Mouse (Mus musculus): ENCODE data around the gene Tmem274. TPM values are rescaled to one million over a fixed set of nuclear protein-coding genes. Genes with fewer than 3 reads are reported as not detected.
"Not testable (repeated sequence)": the region's sequence is repeated elsewhere in the genome, so short reads cannot be mapped to it uniquely, and the experiment has no call there.

Tmem274 gene
- total and polyA plus RNA-seq, 3 experiments, result not detected

- intact Hi-C loops (cut with DNase I), result loop anchor here (2.0 to 5.0 kb wide), 3 partner anchors 33 to 89 kb away; partner anchors contain the start of genes Ctnnbip1, Lzic and Nmnat1
Measured at GRCm38 (mm10) chr4:149454263-149454662, 22.9 kb upstream of the Tmem274 start.

GRCm38 (mm10) chr4:149454879-149455278 is 22.3 kb upstream of the Tmem274 start, which contains the start of gene Rbp7:
Gene Rbp7 (minus strand): TSS chr4:149454978.
- 29% methylated on average over 8 of the region's 8 CpGs for WGBS
- H3K4me3 ChIP-seq, result peak within 1 kb of the TSS; percentile 22
- no peaks in the 10 kb centered on the region for H3K27me3 ChIP-seq (ENCODE audit: control insufficient read depth, insufficient read depth, low read length)
- peaks cover 3% of the 10 kb centered on the region; the same call in 1 of the 2 replicates for H3K36me3 ChIP-seq (ENCODE audit: control insufficient read depth, insufficient read depth, low read length)
- peaks cover 14% of the 10 kb centered on the region for H3K4me1 ChIP-seq (ENCODE audit: control insufficient read depth, insufficient read depth, low read length)
- H3K9ac ChIP-seq (ENCODE audit: low read depth, low read length), result peak within 1 kb of the TSS; percentile 6
- TF ChIP-seq POLR2A (IDR thresholded peaks at IDR 0.05; ENCODE audit: insufficient read depth, low read depth, low read length), result peak; percentile 67; the same call in 1 of the 2 replicates
- peak; percentile 60 for TF ChIP-seq EP300 (IDR thresholded peaks at IDR 0.05; ENCODE audit: insufficient read depth, low read depth, low read length)
- no peak for TF ChIP-seq CTCF (IDR thresholded peaks at IDR 0.05)
- peak within 1 kb of the TSS; percentile 73 for H3K27ac ChIP-seq
- peak; percentile 52 to 61 for DNase-seq
- no peaks in the 10 kb centered on the region for H3K79me2 ChIP-seq (replicated peaks; ENCODE audit: control insufficient read depth, insufficient read depth, low read length)
- intact Hi-C loops (cut with DNase I), result loop anchor here (2.0 to 5.0 kb wide), 3 partner anchors 32 to 88 kb away; partner anchors contain the start of genes Ctnnbip1, Lzic and Nmnat1

More at GRCm38 (mm10) chr4:149454263-149454662, 22.9 kb upstream of the Tmem274 start:
- DNase-seq, result peak in 1 of 2 experiments; percentile 18
- TF ChIP-seq CTCF (IDR thresholded peaks at IDR 0.05) (no peak), POLR2A (IDR thresholded peaks at IDR 0.05; ENCODE audit: insufficient read depth, low read depth, low read length) (no peak), EP300 (IDR thresholded peaks at IDR 0.05; ENCODE audit: insufficient read depth, low read depth, low read length) (no peak)
- Histone ChIP-seq H3K27ac (peak overlapping the region; percentile 73), H3K4me1 (ENCODE audit: control insufficient read depth, insufficient read depth, low read length) (peaks cover 14% of the 10 kb centered on the region), H3K4me3 (peak overlapping the region; percentile 22), H3K79me2 (replicated peaks; ENCODE audit: control insufficient read depth, insufficient read depth, low read length) (no peaks in the 10 kb centered on the region), H3K27me3 (ENCODE audit: control insufficient read depth, insufficient read depth, low read length) (no peaks in the 10 kb centered on the region), H3K36me3 (ENCODE audit: control insufficient read depth, insufficient read depth, low read length) (peaks cover 3% of the 10 kb centered on the region; the same call in 1 of the 2 replicates), H3K9ac (ENCODE audit: low read depth, low read length) (peak overlapping the region; percentile 6)
- 59% methylated on average over 17 of the region's 17 CpGs for WGBS

GRCm38 (mm10) chr4:149457163-149457562 is 20.0 kb upstream of the Tmem274 start:
- intact Hi-C loops (cut with DNase I), result not testable (repeated sequence)

GRCm38 (mm10) chr4:149457831-149458430 is 19.2 kb upstream of the Tmem274 start:
- TF ChIP-seq POLR2A (IDR thresholded peaks at IDR 0.05; ENCODE audit: insufficient read depth, low read depth, low read length) (peak; percentile 54; the same call in 1 of the 2 replicates), CTCF (IDR thresholded peaks at IDR 0.05) (no peak), EP300 (IDR thresholded peaks at IDR 0.05; ENCODE audit: insufficient read depth, low read depth, low read length) (peak; percentile 43; the same call in 1 of the 2 replicates)
- H3K79me2 ChIP-seq (replicated peaks; ENCODE audit: control insufficient read depth, insufficient read depth, low read length), result no peaks in the 10 kb centered on the region
- no peaks in the 10 kb centered on the region for H3K27me3 ChIP-seq (ENCODE audit: control insufficient read depth, insufficient read depth, low read length)
- H3K4me3 ChIP-seq, result no peak overlapping the region
- 0 out of 2 replicates have a peak overlapping the region, but pooled peaks have one; percentile 28 for H3K9ac ChIP-seq (ENCODE audit: low read depth, low read length)
- 21% methylated on average over 6 of the region's 6 CpGs for WGBS
- peaks cover 3% of the 10 kb centered on the region; the same call in 1 of the 2 replicates for H3K36me3 ChIP-seq (ENCODE audit: control insufficient read depth, insufficient read depth, low read length)
- peaks cover 24% of the 10 kb centered on the region for H3K4me1 ChIP-seq (ENCODE audit: control insufficient read depth, insufficient read depth, low read length)
- intact Hi-C loops (cut with DNase I), result loop anchor here (1.0 kb wide), 1 partner anchor 63 kb away; no protein-coding TSS in a partner anchor
- peak; percentile 71 to 80 for DNase-seq
- peak overlapping the region; percentile 89 for H3K27ac ChIP-seq

More at GRCm38 (mm10) chr4:149457163-149457562, 20.0 kb upstream of the Tmem274 start:
- not testable (repeated sequence) for H3K9ac ChIP-seq (ENCODE audit: low read depth, low read length); H3K27me3 ChIP-seq (ENCODE audit: control insufficient read depth, insufficient read depth, low read length); H3K79me2 ChIP-seq (replicated peaks; ENCODE audit: control insufficient read depth, insufficient read depth, low read length); H3K36me3 ChIP-seq (ENCODE audit: control insufficient read depth, insufficient read depth, low read length); H3K4me3 ChIP-seq; DNase-seq
- Histone ChIP-seq H3K27ac (peak overlapping the region; percentile 69), H3K4me1 (ENCODE audit: control insufficient read depth, insufficient read depth, low read length) (peaks cover 20% of the 10 kb centered on the region)
- 86% methylated on average over 27 of the region's 27 CpGs for WGBS

GRCm38 (mm10) chr4:149458526-149458925 is 18.7 kb upstream of the Tmem274 start:
- WGBS, result 55% methylated on average over 5 of the region's 5 CpGs
- TF ChIP-seq POLR2A (IDR thresholded peaks at IDR 0.05; ENCODE audit: insufficient read depth, low read depth, low read length) (no peak), EP300 (IDR thresholded peaks at IDR 0.05; ENCODE audit: insufficient read depth, low read depth, low read length) (no peak), CTCF (IDR thresholded peaks at IDR 0.05) (no peak)
- peak overlapping the region; percentile 89 for H3K27ac ChIP-seq

GRCm38 (mm10) chr4:149459425-149459824 is 17.8 kb upstream of the Tmem274 start:
- Histone ChIP-seq H3K36me3 (ENCODE audit: control insufficient read depth, insufficient read depth, low read length) (peaks cover 3% of the 10 kb centered on the region; the same call in 1 of the 2 replicates), H3K4me3 (no peak overlapping the region), H3K9ac (ENCODE audit: low read depth, low read length) (no peak overlapping the region), H3K4me1 (ENCODE audit: control insufficient read depth, insufficient read depth, low read length) (peaks cover 22% of the 10 kb centered on the region), H3K27ac (no peak overlapping the region), H3K79me2 (replicated peaks; ENCODE audit: control insufficient read depth, insufficient read depth, low read length) (no peaks in the 10 kb centered on the region), H3K27me3 (ENCODE audit: control insufficient read depth, insufficient read depth, low read length) (no peaks in the 10 kb centered on the region)
- intact Hi-C loops (cut with DNase I), result no loop called here
- WGBS, result 83% methylated on average over 1 of the region's 1 CpGs
- DNase-seq, result no peak
- TF ChIP-seq CTCF (IDR thresholded peaks at IDR 0.05) (no peak), POLR2A (IDR thresholded peaks at IDR 0.05; ENCODE audit: insufficient read depth, low read depth, low read length) (no peak), EP300 (IDR thresholded peaks at IDR 0.05; ENCODE audit: insufficient read depth, low read depth, low read length) (no peak)

More at GRCm38 (mm10) chr4:149458526-149458925, 18.7 kb upstream of the Tmem274 start:
- Histone ChIP-seq H3K9ac (ENCODE audit: low read depth, low read length) (no peak overlapping the region), H3K36me3 (ENCODE audit: control insufficient read depth, insufficient read depth, low read length) (peaks cover 3% of the 10 kb centered on the region; the same call in 1 of the 2 replicates), H3K27me3 (ENCODE audit: control insufficient read depth, insufficient read depth, low read length) (no peaks in the 10 kb centered on the region), H3K4me3 (no peak overlapping the region), H3K4me1 (ENCODE audit: control insufficient read depth, insufficient read depth, low read length) (peaks cover 24% of the 10 kb centered on the region), H3K79me2 (replicated peaks; ENCODE audit: control insufficient read depth, insufficient read depth, low read length) (no peaks in the 10 kb centered on the region)
- no peak for DNase-seq
- intact Hi-C loops (cut with DNase I), result loop anchor here (1.0 kb wide), 1 partner anchor 63 kb away; no protein-coding TSS in a partner anchor

Measured in heart, adult 2 months (tissue).